Mouse (Mus musculus): ENCODE results near the gene Gm17482. TPM values are rescaled to one million over a fixed set of nuclear protein-coding genes. Genes with fewer than 3 reads are reported as not detected.

The Gm17482 gene
- polyA plus RNA-seq, 1 experiment, result not detected

DNA sequence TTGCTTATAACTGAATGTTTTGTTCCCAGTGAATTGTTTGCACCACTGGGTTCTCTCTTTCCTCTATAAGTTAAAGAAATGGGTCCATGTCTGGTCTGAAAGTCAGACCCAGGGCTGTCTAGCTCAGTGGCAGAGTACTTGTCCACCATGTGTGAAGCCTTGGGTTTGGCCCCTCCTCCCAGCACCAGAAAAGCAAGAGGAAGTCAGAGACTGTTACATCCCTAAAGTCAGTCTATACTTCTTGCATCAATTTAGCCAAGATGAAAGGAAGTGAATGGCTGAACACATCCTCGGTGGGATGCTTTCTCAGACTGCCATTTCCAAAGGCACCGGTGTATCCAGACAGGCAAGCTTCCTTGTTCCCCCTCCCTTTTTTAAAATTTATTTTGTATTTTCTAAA is 63.9 kb downstream of the Gm17482 start:
- TF ChIP-seq CTCF (IDR thresholded peaks at IDR 0.05; ENCODE audit: control insufficient read depth, insufficient read depth, insufficient replicate concordance, low read depth, low read length) (no peak), POLR2A (IDR thresholded peaks at IDR 0.05; ENCODE audit: control insufficient read depth, low read depth, low read length) (no peak)
- Histone ChIP-seq H3K36me3 (ENCODE audit: control insufficient read depth, insufficient read depth, low read length) (no peaks in the 10 kb centered on the region), H3K4me3 (ENCODE audit: control insufficient read depth, low read depth, low read length) (no peak overlapping the region), H3K27me3 (ENCODE audit: control insufficient read depth, insufficient read depth, low read length) (no peaks in the 10 kb centered on the region), H3K27ac (ENCODE audit: control insufficient read depth, insufficient read depth, low read depth, low read length) (no peak overlapping the region), H3K4me1 (ENCODE audit: control insufficient read depth, insufficient read depth, low read length) (no peaks in the 10 kb centered on the region)

GRCm38 (mm10) chr6:115291823-115292222 is 64.7 kb downstream of the Gm17482 start:
- Histone ChIP-seq H3K4me1 (ENCODE audit: control insufficient read depth, insufficient read depth, low read length) (no peaks in the 10 kb centered on the region), H3K27ac (ENCODE audit: control insufficient read depth, insufficient read depth, low read depth, low read length) (no peak overlapping the region), H3K4me3 (ENCODE audit: control insufficient read depth, low read depth, low read length) (no peak overlapping the region), H3K36me3 (ENCODE audit: control insufficient read depth, insufficient read depth, low read length) (no peaks in the 10 kb centered on the region), H3K27me3 (ENCODE audit: control insufficient read depth, insufficient read depth, low read length) (no peaks in the 10 kb centered on the region)
- TF ChIP-seq CTCF (IDR thresholded peaks at IDR 0.05; ENCODE audit: control insufficient read depth, insufficient read depth, insufficient replicate concordance, low read depth, low read length) (no peak), POLR2A (IDR thresholded peaks at IDR 0.05; ENCODE audit: control insufficient read depth, low read depth, low read length) (no peak)

DNA sequence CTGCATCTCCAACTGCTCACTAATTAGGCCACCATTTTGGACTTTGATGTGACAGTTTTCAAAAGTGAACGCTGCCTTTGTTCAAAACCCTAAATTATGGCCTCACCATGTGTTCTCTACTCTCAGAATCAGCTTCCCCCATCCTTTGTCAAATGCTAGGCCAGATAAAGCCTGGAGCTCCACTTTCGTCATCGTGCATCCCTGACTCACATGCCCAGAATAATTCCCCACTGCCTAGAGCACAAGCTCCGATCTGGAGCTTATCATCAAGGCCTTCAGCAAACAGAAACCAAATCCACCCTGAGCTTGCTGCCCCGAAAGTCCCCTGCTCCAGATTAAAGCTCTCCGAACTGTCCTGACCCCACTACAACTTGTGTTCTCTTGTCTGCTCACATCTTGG is 65.5 kb downstream of the Gm17482 start:
- H3K4me1 ChIP-seq (ENCODE audit: control insufficient read depth, insufficient read depth, low read length), result no peaks in the 10 kb centered on the region
- H3K4me3 ChIP-seq (ENCODE audit: control insufficient read depth, low read depth, low read length), result no peak overlapping the region
- TF ChIP-seq POLR2A (IDR thresholded peaks at IDR 0.05; ENCODE audit: control insufficient read depth, low read depth, low read length) (no peak), CTCF (IDR thresholded peaks at IDR 0.05; ENCODE audit: control insufficient read depth, insufficient read depth, insufficient replicate concordance, low read depth, low read length) (no peak)
- no peaks in the 10 kb centered on the region for H3K27me3 ChIP-seq (ENCODE audit: control insufficient read depth, insufficient read depth, low read length)
- H3K27ac ChIP-seq (ENCODE audit: control insufficient read depth, insufficient read depth, low read depth, low read length), result no peak overlapping the region
- H3K36me3 ChIP-seq (ENCODE audit: control insufficient read depth, insufficient read depth, low read length), result no peaks in the 10 kb centered on the region

DNA sequence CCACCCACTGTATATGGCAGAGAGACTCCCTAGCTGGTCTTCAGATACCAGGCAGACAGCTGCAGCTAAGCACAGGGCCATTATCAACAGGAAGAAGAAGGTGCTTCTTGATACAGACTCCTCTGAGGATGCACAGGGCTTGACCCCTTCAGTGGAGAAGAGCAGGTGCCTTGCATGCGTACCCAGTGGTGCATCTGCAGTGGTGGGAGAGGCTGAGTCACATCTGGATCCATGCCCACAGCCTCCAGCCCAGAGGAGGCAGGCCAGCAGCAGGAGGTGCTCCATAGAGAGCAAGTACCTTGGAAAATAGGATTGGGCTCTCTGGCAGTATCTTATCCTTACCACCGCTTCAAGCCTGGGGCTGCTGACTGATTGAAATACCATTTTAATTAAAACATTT is 66.7 kb downstream of the Gm17482 start:
- TF ChIP-seq CTCF (IDR thresholded peaks at IDR 0.05; ENCODE audit: control insufficient read depth, insufficient read depth, insufficient replicate concordance, low read depth, low read length) (no peak), POLR2A (IDR thresholded peaks at IDR 0.05; ENCODE audit: control insufficient read depth, low read depth, low read length) (no peak)
- H3K27me3 ChIP-seq (ENCODE audit: control insufficient read depth, insufficient read depth, low read length), result no peaks in the 10 kb centered on the region
- H3K4me1 ChIP-seq (ENCODE audit: control insufficient read depth, insufficient read depth, low read length), result no peaks in the 10 kb centered on the region
- H3K27ac ChIP-seq (ENCODE audit: control insufficient read depth, insufficient read depth, low read depth, low read length), result no peak overlapping the region
- no peaks in the 10 kb centered on the region for H3K36me3 ChIP-seq (ENCODE audit: control insufficient read depth, insufficient read depth, low read length)
- H3K4me3 ChIP-seq (ENCODE audit: control insufficient read depth, low read depth, low read length), result no peak overlapping the region

GRCm38 (mm10) chr6:115307134-115307533 is 80.0 kb downstream of the Gm17482 start:
- no peaks in the 10 kb centered on the region for H3K27me3 ChIP-seq (ENCODE audit: control insufficient read depth, insufficient read depth, low read length)
- no peaks in the 10 kb centered on the region for H3K36me3 ChIP-seq (ENCODE audit: control insufficient read depth, insufficient read depth, low read length)
- no peak overlapping the region; the same call in 1 of the 2 replicates for H3K4me3 ChIP-seq (ENCODE audit: control insufficient read depth, low read depth, low read length)
- TF ChIP-seq CTCF (IDR thresholded peaks at IDR 0.05; ENCODE audit: control insufficient read depth, insufficient read depth, insufficient replicate concordance, low read depth, low read length) (no peak), POLR2A (IDR thresholded peaks at IDR 0.05; ENCODE audit: control insufficient read depth, low read depth, low read length) (no peak)
- H3K27ac ChIP-seq (ENCODE audit: control insufficient read depth, insufficient read depth, low read depth, low read length), result no peak overlapping the region
- no peaks in the 10 kb centered on the region for H3K4me1 ChIP-seq (ENCODE audit: control insufficient read depth, insufficient read depth, low read length)

Other genes with a start within 250 kb of the Gm17482 start
- gene Tamm41, start 189.5 kb upstream of the Gm17482 start, polyA plus RNA-seq (2012; rRNA removed), result 13.0 and 14.1 TPM in 2 replicates
- 9.2 and 12.5 TPM in 2 replicates for gene Syn2, start 92.4 kb upstream of the Gm17482 start, polyA plus RNA-seq (2012; rRNA removed)
- 1.5 and 2.0 TPM in 2 replicates for gene Timp4, start 24.9 kb downstream of the Gm17482 start, polyA plus RNA-seq (2012; rRNA removed)
- gene Pparg, start 133.6 kb downstream of the Gm17482 start, polyA plus RNA-seq (2012; rRNA removed), result 1.2 and 2.0 TPM in 2 replicates

All from testis, adult 2 months (tissue).